Mouse (Mus musculus) lung, postnatal 14 days (tissue): Measurements from ENCODE around the gene Mtus2.

Experiments
- DNase-seq: peaks from one replicate; pipeline ENCODE4 v3.0.0; 2021

The Mtus2 gene

GRCm38 (mm10) chr5:148052846-148053608 is 95.9 kb downstream of the Mtus2 start:
- DNase-seq: peak; percentile 1

- no peak for DNase-seq
Measured at GRCm38 (mm10) chr5:148053609-148053990, 96.5 kb downstream of the Mtus2 start.

- DNase-seq: no peak
Measured at GRCm38 (mm10) chr5:148056831-148057230, 99.7 kb downstream of the Mtus2 start.

- DNase-seq: no peak
Measured at GRCm38 (mm10) chr5:148057433-148057832, 100.3 kb downstream of the Mtus2 start.

GRCm38 (mm10) chr5:148059339-148059738 is 102.2 kb downstream of the Mtus2 start:
- DNase-seq: no peak

- no peak for DNase-seq
Measured at GRCm38 (mm10) chr5:148061869-148062268, 104.7 kb downstream of the Mtus2 start.

GRCm38 (mm10) chr5:148063745-148064144 is 106.6 kb downstream of the Mtus2 start:
- no peak for DNase-seq

GRCm38 (mm10) chr5:148065251-148065650 is 108.1 kb downstream of the Mtus2 start:
- no peak for DNase-seq

- peak; percentile 39 for DNase-seq
Measured at GRCm38 (mm10) chr5:148069909-148070308, 112.8 kb downstream of the Mtus2 start.

GRCm38 (mm10) chr5:148071800-148072199 is 114.7 kb downstream of the Mtus2 start:
- DNase-seq: peak; percentile 59

GRCm38 (mm10) chr5:148073461-148073860 is 116.3 kb downstream of the Mtus2 start:
- DNase-seq: no peak

GRCm38 (mm10) chr5:148079732-148080131 is 122.6 kb downstream of the Mtus2 start:
- DNase-seq: no peak

- DNase-seq: no peak
Measured at GRCm38 (mm10) chr5:148083541-148083940, 126.4 kb downstream of the Mtus2 start.

- no peak for DNase-seq
Measured at GRCm38 (mm10) chr5:148084766-148085165, 127.6 kb downstream of the Mtus2 start.

GRCm38 (mm10) chr5:148087796-148088195 is 130.7 kb downstream of the Mtus2 start:
- DNase-seq: no peak

GRCm38 (mm10) chr5:148090191-148090821 is 133.2 kb downstream of the Mtus2 start:
- no peak for DNase-seq

- DNase-seq: no peak
Measured at GRCm38 (mm10) chr5:148094640-148095039, 137.5 kb downstream of the Mtus2 start.

- no peak for DNase-seq
Measured at GRCm38 (mm10) chr5:148099356-148099755, 142.2 kb downstream of the Mtus2 start.

- no peak for DNase-seq
Measured at GRCm38 (mm10) chr5:148107324-148107723, 150.2 kb downstream of the Mtus2 start.

- DNase-seq: no peak
Measured at GRCm38 (mm10) chr5:148107890-148108289, 150.8 kb downstream of the Mtus2 start.

- no peak for DNase-seq
Measured at GRCm38 (mm10) chr5:148108314-148108713, 151.2 kb downstream of the Mtus2 start.

- DNase-seq: no peak
Measured at GRCm38 (mm10) chr5:148115207-148115817, 158.2 kb downstream of the Mtus2 start.

GRCm38 (mm10) chr5:148124354-148124753 is 167.2 kb downstream of the Mtus2 start:
- no peak for DNase-seq
